Mouse (Mus musculus): ENCODE results near the gene Polr2l.

GRCm38 (mm10) chr7:141466607-141467148 is 8.3 kb downstream of the Polr2l start:
- TF ChIP-seq CTCF (IDR thresholded peaks at IDR 0.05; ENCODE audit: low read depth) (no peak), EP300 (IDR thresholded peaks at IDR 0.05; ENCODE audit: low read depth) (no peak)
